Mouse (Mus musculus) right cerebral cortex, postnatal 36 days (tissue): Measurements from ENCODE around the gene Cmya5.
"Not testable (repeated sequence)": the region's sequence is repeated elsewhere in the genome, so short reads cannot be mapped to it uniquely, and the experiment has no call there.

ENCODE experiments used
- DNase-seq, 2 experiments: peaks; one replicate each; pipeline ENCODE4 v3.0.0; 2022; ENCODE audit warnings: low spot score in 2 of 2, mixed read lengths in 1 of 2

Cmya5 gene

DNA sequence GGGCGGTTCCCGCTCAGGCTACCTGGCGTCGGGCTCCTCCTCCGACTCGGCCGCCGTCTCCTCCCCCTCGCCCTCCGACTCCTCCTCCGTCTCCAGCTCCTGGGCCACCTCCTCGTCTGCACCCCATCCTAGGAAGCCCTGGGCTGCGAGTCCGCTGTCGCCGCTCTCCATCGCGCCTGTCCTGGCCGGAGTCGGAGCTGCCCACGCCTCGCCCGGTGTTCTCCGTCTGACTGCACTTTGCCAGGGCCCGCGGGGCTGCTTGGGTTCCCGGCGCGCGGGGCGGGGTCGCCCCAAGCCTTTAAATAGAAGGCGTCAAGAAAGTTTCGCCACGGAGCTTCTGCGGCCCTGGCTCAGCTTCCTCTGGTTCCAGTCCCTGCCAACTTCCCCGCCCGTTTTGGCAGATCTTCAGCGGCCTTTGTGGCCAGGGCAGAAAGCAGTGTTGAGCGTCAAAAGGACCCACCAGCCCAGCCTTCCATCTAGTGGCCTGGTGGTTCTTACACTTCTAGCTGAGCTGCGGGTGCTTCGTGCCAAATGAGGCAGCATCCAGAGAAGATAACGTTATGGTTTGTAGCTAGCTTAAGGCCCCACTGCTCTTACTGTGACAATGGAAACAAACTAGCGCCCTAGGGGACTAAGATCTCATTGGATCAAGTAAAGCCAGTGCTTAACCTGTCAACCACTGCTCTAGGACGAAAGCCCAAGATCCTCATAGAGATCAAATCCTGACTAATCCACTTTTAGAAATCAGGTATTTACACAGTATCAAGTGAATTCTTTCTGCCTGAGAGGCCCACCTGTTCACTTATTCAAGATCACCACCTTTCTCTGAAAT lies at the start of gene Cmya5:
Cmya5 (minus strand) TSS at position 389 of the 832 bp plus-strand sequence.
- peak; percentile 71 to 72 for DNase-seq

DNA sequence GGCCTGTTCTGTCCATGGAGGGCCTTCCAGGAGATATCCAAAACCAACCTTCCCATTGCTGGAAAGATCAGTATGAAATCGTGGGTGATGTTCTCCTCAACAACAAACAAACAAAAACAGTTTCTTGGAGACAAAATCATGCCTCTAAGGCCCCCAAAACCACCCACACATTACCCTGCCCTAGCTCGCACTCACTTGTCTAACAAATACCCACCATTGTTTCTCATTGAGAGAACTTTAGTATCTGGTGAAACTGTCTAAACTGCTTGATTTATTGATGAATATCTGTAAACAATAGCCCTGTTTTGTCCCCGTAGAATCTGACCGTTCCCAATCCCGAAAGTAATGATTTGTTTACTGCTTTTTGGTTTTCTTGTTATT lies 48.1 kb upstream of the Cmya5 start:
- no peak for DNase-seq

DNA sequence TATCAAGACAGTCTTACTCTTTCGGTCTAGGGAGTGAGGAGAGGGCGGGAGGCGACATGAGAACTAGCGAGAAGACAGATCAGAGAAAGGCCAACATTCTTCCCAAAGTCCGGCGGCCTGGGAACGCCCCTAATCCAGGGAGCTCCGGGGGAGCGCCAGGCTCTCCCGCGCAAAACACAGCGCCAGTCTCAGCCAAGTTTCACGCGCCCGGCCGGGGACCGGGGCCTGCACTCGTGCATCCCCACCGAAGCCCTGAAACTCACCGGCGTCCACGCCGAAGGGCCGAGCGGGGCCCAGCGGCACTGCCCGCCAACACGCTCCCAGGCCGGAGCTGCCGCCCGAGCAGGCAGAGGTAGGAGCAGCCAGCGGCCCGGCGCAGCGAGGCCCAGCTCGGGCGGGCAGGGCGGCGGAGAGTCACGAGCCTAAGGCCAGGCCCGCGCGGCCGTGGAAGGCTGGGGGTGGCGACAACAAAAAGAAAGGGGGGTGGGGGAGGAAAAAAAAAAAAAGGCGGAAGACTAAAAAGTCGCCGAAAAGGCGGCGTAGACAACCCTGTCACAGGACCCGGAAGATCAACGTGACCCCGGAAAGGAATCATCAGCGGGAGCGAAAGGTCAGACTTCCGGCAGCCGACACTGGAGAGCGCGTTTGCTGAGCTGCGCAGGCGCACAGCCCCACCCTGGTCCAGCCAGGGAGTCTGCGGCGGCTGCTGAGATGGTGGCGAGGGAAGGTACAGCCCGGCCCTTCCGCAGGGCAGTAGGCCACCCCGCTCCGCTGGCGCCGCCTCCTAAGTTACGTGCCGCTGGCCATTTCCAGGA lies 47.5 kb upstream of the Cmya5 start, which contains the start of gene Tent2:
Tent2 (minus strand) TSS at position 555 of the 815 bp plus-strand sequence.
- DNase-seq, result peak; percentile 94 to 95

DNA sequence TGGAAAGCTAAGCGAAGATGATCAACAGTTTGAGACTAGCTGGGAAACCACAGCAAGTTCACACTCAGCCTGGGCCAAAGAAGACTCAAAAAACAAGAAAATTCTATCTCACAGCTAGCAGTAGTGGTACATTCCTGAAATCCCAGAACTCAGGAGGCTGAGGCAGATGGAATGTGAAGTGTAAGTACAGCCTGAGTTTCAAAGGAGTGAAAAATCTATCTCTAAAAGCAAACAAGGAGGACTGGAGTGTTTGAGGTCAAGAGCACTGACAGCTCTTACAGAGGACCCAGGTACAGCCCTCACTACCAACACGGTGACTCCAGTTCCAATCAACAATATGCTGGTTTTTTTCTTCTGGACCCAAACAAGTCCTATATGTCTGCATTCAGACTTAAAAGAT lies 44.9 kb upstream of the Cmya5 start:
- DNase-seq, result no peak

DNA sequence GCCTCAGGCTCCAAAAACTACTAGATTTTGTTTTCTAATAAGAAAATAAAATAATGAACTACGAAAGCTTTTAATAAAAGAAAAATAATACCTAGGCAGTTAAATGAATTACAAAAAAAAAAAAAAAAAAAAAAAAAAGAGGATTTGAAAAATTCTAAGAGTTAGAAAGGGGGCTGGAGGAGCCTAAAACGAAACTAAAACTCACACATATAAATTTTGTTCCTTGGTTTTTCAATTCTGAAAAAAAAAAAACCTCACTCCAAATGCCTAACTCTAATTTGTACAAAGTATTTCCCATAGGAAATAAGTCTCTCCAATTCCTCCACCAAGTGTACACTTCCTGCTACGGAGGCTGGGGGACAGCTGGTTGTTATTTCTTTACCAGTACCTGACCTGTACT lies 44.2 kb upstream of the Cmya5 start:
- no peak for DNase-seq

DNA sequence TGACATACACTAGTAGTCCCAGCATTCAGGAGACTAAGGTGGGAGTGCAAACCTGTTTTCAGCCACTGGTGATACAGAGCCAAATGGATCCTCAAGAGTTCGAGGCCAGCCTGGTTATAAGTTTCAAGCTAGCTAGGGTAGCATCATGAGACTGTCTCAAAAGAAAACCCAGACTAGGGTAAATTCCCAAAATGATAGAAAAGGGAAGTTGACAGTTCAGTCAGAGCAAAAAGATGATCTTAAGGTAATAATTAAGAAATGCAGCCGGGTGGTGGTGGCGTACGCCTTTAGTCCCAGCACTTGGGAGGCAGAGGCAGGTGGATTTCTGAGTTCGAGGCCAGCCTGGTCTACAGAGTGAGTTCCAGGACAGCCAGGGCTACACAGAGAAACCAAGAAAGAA lies 43.3 kb upstream of the Cmya5 start:
- DNase-seq, result not testable (repeated sequence)

DNA sequence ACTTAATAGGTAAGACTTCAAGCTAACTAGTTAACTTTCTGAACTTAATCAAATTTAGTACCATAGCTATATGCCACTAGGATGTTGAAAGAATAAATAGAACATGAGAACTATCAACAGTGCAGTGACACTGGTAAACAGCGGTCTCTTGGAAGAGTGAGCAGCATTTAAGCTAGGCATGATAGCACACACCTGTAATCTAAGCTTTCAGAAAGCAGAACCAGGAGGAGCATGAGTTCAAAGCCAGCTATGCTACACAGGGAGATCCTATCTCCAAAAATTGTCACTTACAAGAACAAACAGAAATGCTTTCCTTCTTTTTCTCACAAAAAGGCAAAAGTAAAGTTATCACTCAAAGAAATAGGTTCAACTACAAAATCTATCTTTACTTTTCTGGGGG lies 35.8 kb upstream of the Cmya5 start:
- no peak for DNase-seq

DNA sequence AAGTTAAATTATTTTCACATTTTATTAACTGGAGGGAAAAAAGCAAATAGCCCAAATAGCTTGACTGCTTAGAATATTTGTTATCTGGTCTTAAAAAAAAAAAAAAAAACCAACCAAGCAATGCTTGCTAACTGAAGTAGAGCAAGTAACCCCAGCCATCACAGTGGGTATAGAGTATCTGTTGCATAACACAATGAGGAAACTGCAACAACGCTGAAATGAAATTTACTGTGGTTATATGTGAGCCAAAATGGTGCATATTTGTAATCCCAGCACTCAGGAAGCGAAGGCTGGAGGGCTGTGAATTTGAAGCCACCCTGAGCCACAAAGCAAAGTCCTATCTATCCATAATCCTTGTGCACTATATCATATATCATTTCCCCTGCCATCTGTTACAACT lies 35.0 kb upstream of the Cmya5 start:
- no peak for DNase-seq

DNA sequence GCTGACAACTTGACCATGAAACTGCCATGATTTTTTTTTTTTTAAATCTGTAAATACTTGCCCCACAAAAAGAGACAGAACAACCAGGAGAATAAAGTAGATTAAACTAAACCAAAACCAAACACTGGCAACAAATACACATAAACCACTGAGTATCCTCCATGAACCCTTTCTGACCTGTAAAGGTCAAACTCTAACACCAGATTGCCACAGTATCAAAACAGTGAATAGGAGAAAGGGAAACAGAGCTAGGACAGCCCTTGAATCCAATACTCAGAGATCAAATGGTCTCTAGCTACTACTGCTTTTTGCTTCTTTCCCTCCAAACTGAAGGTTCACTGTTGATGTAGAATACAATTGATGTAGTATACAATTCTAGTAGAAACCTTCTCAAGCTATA lies 33.0 kb upstream of the Cmya5 start:
- DNase-seq, result no peak

DNA sequence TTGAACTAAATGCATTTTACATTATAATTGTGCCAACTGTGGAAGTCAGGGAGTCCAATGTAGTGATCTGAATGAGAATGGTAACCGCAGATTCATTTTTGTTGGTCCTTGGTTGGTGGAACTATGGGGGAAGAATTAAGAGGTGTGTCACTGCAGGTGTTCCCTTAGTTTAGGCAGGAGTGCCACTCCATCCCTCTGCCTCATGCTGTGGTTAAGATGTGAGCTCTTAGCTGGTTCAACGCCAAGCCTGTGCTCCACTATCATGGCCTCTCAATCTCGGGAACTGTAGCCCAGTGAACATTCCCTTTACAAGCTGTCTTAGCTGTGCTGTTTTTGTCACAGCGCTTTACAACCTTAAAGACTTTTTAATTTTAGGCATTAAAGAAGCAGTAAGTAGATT lies 18.8 kb upstream of the Cmya5 start:
- DNase-seq, result no peak

DNA sequence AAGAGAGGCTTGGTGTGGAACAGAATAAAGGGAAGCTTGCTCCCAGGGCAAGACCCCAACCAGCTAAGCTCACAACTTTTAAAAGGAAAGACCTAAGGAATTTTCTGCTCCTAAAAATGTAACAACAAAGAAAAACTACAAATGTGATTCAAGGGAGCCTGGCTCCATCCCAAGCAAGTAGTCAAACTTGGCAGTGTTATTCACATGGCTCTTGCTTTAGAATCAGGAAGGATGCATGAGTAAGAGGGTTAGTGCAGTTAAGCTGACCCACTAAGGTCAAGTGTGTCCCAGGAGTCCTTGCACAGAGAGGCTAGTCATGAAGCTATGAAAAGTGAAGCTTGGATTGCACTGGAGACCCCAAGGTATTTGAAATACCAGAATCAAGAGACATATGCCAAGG lies 17.9 kb upstream of the Cmya5 start:
- no peak for DNase-seq

DNA sequence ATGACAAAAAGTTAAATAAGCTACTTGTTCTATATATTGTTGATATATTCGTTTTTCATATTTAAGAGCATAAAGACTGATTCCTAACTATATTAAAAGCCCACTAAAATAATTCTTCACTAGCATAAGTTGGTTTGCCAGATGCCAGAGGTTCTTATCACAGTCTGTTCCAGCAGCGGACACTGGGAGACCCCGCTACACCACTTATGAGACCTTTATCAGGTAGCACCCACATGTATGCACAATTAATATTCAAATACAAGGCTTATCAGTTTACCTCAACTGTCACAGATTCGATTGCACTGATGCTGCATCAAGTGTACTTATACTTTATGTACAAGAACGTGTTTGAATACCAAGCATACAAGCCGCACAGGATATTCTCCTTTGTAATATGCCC lies 13.7 kb upstream of the Cmya5 start:
- no peak for DNase-seq

DNA sequence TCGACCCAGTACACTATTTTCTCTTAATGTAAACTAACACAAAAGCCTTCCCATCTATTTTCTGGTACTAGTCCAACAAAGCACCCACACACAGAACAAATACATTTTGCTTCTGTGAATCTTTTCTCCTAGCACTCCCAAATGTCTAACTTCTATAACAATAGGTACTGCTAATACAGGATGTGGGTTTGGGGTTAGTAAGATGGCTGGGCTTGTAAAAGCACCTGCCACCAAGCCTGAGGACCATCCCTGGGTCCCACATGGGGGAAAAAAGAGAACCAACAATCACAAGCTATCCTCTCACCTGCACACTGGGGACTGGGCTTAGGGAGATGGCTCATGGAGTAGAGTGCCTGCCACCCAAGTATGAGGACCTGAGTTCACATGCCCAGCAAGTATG lies 8.8 kb upstream of the Cmya5 start:
- DNase-seq, result no peak

DNA sequence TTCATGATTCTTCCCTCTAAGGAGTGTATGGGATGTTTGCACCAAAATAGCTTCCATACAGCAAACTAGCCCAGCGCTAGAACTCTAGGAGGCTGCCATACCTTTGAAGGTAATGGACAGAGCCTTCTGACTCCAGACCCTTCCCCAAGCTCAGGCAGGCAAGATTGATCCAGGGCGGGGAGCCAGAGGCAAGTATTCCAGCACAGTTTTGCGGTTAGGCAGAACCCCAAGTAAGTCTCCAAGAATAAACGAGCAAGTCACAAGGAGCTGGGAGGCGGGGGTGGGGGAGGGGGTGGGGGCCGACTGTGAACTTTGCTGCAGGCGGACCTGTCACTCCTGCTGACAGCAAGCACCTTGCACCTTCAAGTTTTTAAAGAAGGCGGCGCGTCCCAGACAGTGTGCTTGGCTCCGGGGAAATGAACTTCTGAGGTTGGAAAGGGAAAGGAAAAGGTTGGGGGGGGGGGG lies 673 bp downstream of the Cmya5 start:
- DNase-seq, result peak in 1 of 2 experiments; percentile 23

DNA sequence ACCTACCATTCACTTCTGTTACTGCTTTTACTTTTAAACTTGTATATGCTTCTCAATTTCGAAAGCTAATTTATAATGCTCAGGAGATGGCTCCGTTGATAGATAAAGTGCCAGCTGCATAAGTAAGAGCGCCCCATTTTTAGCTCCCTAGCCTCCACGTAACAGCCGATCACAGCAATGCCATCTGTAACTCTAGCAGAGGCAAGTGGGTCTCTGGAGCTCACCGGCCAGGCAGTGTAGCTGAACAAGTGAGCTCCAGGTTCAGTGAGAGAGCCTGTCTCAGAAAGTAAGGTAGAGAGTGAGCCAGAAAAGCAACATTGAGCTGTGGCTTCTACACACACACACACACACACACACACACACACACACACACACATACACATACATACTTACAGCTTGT lies 3.3 kb downstream of the Cmya5 start:
- DNase-seq, result no peak

DNA sequence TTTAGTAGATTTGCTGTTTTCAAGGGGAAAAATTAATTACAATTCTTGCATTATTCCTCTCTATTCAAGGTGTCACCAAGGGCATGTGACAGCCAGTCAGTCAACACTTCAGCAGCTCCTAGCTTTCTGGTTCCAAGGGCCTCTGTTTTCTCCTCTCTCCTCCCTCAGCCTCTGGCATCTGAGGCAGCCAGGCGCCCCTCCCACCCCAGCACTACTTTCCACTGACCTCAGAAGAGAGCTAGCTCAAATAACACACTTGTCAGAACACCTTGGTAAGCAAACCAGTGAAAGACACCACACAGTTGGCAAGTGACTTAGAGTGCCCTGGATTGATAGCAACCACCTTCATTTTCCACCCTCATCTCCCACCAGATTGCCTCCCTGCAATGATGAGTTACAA lies 6.5 kb downstream of the Cmya5 start:
- no peak for DNase-seq

DNA sequence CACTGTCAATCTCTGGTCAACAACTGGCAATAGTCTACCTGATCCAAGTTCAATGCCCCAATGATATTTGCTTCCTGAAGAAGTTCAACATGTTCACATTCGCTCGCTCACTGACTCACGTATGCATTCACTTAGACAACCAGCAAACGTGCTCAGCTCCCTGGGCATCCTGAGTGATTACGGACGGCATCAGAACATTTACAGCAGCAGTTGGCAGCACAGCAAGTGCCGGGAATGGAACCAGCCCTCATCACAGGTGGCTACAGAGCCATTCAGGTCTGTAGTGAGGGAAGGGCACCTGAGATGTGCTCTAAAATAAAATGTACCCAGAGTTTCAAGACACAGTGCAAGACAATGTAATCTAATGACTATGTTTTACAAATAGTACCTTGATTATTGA lies 7.4 kb downstream of the Cmya5 start:
- DNase-seq, result no peak

DNA sequence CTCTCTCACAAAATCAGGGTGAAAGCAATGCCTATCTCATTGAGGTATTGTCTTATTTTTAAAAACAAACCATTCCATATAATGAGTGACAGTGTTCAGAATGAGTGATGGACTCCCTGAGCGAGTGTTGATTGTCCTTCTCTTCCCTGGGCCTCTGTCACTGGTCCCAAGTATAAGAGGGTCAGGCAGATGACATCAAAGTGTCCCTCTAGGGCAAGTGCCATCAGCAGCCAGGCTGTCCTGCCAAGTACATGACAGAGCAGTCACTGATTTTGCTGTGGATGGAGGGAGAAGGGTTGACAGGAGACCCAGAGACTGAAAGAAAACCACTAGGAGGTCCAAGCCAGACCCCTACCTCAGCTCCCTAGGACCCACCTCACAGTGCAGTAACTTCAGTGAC lies 8.3 kb downstream of the Cmya5 start:
- DNase-seq, result no peak

DNA sequence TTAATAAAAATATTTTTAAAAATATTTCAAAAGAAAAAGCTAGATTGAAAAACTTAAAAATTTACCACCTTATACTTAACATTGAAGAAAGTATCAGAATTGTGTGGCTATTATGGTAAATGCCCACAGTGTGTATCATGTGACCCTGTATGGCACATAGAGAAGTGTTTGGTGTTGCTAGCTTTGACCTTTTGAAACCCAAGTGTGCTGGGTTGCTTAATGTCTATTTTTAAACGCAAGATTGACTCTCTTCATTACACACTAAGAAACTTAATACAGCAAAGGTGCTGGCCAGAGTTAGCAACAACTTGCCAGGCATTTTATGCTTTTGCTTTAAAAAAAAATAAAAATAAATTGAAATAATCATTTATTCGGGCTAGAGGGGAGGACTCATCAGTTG lies 9.0 kb downstream of the Cmya5 start:
- no peak for DNase-seq

DNA sequence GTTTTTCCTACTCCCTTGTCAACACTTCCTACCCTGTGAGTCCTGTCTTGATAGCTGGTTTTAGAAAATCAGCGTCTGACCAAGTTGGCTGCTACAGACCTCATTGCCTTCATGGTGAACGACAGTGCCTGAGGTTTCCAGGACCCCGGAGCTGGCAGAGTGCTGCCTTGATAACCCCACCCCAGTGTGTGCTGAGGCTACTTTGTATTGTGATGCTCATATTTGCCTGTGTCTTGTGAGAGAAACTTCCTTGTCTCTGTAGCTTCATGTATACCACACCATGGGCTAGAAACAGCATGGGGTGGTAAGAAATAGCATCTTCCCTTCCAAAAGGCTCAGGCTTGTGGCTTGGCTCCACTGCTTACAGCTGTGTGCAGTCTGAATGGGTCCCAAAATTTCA lies 13.8 kb downstream of the Cmya5 start:
- no peak for DNase-seq

DNA sequence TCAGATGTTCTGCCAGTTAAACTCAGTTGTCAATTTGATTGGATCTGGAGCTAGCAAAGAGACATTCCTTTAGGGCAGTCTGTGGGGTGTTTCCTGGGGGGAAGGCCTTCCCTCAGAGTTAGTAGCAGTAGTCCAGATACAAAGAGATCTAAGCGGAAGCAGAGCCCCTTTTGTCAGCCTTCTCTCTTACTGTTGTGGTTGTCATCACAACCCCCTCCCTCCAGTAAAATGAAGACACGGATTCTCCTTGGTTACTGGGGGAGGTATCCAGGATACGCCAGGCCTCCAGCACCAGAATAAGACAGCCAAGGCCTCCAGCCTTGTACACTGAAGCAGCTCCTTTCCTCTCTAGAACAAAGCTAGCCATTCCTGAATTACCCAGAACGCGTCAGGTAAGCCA lies 15.6 kb downstream of the Cmya5 start:
- DNase-seq, result no peak

DNA sequence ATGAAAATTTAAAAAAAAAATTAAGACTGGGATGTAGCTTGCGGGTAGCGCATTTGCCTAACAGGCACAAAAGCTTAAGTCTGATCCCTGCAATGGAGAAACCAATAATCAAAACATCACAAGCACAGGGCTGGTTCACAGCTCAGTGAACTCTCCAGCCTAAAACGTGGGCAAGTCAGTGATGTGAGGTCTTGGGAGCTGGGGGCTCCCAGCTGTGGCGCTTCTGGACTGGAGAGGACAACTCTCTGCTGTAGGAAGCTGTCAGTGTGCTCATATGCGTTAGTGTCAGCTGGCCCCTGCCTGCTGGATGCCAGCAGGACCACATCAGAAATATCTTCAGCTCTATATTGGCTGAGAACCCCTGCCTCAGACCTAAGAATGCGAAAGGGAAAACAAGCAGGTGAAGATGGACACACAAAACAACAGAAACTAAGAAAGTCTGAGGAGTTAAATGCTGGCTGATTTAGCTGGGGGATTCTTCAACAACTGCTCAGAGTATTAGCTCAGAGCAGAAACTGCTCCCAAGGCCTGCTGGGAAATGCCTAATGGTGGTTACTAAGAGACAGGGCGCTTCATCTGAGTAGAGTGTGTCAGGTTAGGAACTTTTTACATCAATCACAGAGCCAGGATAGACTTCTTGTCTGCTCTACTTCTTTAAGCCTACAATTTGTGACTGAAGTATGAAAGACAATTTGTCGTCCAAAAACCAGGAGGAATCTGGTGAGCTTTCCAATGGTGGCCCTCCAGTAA lies 16.2 kb downstream of the Cmya5 start:
- DNase-seq, result no peak
